Mouse (Mus musculus) CH12F3 (cell line): ENCODE data around the gene Fam163a.
"Not testable (repeated sequence)": the region's sequence is repeated elsewhere in the genome, so short reads cannot be mapped to it uniquely, and the experiment has no call there.

Source experiments
- in situ Hi-C: fragments of 300-500 bp; cut with MboI; formaldehyde crosslinking; loops from 2 replicates; pipeline ENCODE4 v1.14.3; 2020; ENCODE audit warnings: low sequenced_read_pairs

Gene Fam163a

DNA sequence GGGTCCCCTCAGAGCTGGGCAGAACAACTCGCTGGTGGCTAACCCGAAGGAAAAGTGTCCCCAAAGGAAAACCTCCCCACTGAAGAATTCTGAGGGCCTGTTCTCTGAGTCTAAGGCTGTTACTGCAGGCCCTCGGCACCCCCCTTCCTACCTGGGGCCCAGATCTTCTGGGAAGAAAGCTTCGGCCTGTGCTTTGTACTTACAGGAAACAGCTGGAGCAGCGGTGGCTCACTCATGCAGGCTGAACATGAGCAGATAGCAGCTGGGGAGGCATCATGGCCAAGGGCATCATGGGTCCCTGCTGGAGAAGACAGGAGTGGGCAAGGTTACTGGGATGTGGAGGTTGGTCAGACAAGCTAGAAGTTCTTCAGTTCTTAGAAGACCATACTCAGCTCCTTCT, 117.2 kb downstream of the Fam163a start:
- in situ Hi-C loops: no loop called here

DNA sequence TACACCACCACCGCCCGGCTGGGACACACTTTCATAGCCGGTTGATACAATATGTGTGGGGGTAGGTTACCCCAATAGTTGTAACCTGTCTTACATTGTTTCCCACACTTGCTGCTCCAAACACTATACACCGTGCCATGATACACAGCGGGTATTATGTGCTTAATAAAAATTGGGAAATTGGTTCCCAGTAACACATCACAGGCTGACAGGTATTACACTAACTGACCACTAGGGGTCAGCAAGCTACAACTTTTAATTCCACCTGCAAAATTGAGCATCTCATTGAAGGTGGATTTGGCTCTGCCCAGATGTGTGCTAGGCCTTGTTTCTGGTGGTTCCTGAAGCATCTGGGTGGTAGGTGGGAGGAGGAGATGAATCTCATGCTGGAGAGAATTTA, 119.1 kb downstream of the Fam163a start:
- in situ Hi-C loops: no loop called here

DNA sequence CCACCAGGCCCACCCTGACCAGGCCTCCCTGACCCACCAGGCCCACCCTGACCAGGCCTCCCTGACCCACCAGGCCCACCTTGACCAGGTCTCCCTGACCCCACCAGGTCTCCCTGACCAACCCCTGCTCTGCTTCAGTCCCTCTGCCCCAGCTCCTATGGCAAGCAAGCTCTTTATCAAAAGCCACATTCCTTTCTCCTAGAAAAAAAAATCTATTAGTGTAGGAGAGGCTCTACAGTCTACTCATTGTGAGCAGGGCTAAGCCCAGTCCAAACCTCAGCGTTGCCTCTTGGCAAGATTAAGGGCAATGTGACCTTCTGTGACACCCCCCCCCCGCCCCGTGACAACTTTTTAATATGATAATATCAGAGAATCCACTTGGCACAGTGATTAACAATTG, 120.2 kb downstream of the Fam163a start:
- in situ Hi-C loops: no loop called here

DNA sequence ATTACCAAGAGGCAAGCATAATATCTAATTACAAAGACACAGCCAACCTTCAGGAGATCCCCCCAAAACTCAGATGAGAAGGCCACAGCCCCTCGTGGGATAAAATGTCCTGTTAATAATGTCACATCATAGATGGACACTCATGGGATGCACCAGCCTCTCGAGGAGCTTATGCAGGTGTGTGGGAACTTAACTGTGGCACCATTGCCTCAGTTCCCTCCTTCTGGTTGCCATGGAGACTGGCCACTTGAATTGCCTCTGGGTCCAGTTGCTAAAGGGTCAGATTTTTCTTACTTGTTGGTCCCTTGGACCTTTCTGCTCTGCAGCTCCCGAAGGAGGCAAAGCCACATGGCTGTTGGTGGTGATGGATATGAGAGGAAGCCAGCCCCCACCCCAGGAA, 127.2 kb downstream of the Fam163a start:
- in situ Hi-C loops: no loop called here

DNA sequence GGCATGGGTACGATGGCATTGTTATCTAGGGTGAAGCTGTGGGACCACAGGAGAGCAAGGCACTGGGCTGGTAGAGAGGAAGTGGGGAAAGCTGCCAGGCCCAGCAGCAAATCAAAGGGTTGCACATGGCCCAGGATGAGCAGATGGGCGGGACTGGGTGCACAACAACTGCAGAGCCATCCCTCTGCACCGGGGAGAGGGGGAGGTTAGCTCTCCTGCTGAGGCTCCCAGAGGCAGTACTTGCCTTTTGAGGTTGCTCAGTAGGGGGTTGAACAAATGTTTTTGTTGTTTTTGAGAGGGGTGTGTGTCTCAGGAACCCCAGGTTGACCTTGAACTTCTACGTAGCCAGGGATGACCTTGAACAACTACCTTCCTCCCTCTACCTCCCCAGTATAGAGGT, 128.4 kb downstream of the Fam163a start:
- in situ Hi-C loops: no loop called here

DNA sequence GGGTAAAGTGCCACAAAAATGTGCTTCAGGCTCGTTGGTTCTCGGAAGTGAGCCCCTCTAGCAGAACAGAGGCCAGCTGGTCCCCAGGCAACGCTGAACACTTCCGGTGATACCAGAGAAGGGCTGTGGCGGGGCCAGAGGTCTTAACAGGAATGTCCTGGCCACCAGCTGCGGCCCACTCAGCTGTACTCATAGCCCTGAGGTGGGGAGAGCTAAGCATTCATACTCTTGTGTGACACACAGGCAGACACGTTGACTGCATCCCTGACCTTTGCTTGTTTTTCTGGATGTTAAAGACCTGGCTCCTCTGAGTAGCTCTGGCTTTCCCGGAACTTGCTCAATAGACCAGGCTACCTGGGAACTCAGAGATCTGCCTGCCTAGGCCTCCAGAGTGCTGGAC, 130.3 kb downstream of the Fam163a start:
- in situ Hi-C loops: no loop called here

DNA sequence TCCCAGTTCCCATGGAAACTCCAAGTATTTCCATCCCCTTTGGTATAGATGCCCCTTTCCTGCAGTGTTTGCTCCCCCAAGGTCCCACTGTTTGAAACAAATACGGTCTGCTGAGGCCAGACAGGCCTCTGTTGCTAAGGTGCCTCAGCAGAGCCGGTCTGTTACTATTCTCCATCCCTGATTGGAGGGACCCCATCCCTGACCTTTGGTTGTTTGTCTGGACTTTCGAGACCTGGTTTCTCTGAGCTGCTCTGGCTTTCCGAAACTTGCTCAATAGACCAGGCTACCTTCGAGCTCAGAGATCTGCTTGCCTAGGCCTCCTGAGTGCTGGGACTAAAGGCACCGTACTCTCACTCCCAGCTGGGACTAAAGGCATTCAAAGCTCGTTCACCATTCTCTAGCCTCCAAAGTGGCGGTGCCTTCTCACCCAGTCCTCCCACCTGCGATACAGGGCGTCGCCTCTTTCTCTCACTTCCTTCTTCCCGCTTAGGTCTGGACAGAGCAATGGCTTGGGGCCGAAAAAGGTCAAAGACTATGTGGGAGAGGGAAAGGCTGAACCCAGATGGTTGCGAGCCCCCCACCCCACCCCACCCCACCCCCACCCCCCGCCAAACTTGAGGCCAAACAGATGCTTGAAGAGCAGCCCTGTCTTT, 131.5 kb downstream of the Fam163a start:
- in situ Hi-C loops: no loop called here

DNA sequence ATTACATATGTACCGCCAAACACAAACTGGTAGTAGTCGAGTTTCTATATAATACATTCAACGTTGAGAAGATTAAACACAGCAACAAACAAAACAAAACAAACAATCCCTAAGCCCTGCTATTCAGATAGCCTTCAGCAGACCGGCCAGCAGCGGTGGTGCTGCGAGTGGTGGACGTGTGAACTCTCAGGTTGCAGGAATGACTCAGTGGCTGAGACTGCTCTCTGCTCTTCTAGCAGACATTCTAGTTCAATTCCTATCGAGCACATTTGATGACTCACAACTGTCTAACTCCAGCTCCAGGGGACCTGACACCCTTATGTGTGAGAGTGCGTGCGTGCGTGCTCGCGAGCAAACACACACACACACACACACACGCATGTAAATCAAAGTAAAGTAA, 134.7 kb downstream of the Fam163a start:
- in situ Hi-C loops: no loop called here

DNA sequence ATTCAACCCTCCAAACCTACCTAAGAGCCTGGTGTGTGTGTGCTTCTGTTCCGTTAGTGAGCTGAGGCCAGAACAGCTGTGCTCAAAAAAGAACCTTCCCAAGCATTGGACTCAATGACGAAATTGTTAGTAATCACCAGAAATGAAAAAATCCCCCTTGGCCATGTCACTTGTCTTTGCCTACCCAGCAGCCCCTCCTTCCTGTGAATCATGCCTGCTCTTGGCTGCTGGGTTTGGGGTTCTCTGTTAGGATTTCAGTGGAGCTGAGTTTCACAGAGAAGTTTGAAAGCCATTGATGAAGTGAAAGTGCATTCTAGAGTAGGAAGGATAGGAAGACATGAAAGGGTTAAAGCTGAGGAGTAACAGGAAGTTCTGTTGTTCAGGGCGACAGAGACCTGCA, 138.7 kb downstream of the Fam163a start:
- in situ Hi-C loops: no loop called here

DNA sequence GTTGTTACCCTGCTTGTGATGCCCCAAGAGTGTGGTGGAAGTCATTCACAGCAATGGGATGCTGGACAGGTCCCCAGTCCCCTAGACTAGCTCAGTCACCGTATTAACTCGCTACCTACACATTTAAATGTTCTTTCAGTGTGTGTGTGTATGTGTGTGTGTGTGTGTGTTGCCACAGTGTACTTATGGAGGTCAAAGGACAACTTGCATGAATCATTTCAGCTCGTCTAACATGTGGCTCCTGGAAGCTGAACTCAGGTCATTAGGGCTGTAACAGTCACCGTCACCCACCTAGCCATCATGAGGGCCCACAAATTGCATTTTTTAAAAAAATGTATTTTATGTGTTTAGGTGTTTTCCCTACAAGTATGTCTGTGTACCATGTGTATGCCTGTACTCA, 142.6 kb downstream of the Fam163a start:
- in situ Hi-C loops: no loop called here

DNA sequence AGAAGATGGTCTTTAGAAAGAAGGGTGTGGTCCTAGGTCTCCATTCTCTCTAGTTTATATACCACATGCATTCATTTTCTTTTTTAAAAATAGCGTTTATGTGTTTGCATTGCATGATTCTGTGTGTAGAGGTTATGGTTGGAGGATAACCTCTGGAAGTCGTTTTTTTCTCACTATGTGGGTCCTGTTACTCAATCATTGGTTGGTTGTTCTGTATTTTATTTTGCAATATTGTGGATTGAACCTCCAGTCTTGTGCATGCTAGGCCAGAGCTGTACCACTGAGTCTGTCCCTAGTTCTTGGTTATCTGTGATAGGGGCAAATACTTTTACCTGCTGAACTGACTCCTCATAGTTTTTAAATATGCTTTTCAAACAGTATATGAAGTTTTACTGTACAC, 146.6 kb downstream of the Fam163a start:
- in situ Hi-C loops: no loop called here

DNA sequence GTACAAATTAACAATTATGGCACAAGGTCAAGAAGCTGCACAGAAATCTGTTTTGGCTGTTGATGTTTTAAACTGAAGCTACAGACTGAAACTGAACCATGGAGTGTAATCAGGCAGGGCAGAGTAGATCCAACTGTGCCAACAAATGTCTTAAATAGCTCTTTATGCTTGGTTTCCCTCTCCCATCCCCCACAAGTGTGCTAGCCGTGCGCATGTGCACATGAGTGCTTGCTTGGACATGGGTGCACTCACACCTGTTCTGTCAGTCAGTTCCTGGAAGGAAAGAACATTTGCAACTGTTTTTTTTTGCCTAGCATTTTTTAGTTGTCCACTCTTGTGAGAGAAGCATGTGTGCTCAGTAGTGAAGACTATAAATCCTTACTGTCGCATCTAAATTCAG, 158.1 kb downstream of the Fam163a start:
- in situ Hi-C loops: no loop called here

DNA sequence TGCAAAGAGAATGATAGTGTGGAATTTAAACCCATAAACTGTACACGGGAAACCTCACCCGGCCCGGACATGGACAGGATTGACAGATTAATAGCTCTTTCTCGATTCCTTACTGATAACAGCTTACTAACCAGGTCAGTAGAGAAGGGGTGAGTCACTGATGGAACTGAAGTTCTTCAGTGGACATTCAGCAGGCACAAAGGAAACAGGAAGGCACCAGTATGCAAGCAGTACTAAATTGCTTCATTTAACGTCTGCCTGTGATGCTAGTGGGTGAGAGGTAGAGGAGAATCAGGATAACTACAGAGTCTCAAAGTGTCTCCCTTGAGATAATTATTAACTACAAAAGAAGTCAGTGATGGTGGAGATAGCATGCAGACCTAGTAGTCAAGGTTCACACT, 160.6 kb downstream of the Fam163a start:
- in situ Hi-C loops: no loop called here

DNA sequence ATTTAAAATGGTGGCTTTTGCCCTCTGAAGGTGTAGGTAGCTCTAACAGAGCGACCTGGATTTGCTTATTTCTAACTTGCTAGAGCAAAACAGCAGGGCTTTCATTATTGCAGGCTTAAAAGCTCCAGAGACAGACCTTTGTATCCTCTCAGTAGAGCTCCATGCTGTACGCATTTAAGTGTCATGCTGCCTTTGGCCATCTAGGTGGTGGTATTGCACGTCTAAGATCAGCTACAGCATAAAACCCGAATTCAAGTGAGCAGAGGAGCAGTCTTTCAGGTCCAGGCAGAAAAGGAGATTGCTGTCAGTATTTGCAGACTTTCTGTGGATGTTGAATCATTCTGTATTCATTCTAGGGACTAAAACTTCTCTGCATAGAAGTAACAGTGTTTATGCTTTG, 161.8 kb downstream of the Fam163a start:
- in situ Hi-C loops: no loop called here

DNA sequence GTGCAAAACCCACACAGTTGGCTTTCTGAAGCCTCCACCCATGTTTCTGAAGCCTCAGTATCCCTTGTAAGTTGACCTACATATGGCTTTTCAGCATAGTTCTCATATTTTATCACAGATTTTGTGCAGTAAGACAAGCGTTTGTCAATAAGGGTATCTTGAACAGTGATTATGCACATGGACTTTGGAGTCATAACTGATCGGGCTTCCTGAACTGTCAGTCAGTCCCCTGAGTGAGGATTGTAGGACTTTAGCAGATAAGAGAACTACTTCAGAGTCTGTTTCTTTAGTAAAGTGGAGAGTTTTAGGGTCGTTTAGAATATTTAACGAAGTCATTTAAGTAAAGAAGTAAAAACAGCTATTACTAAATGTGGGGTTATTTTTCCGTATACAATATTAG, 162.3 kb downstream of the Fam163a start:
- in situ Hi-C loops: no loop called here

DNA sequence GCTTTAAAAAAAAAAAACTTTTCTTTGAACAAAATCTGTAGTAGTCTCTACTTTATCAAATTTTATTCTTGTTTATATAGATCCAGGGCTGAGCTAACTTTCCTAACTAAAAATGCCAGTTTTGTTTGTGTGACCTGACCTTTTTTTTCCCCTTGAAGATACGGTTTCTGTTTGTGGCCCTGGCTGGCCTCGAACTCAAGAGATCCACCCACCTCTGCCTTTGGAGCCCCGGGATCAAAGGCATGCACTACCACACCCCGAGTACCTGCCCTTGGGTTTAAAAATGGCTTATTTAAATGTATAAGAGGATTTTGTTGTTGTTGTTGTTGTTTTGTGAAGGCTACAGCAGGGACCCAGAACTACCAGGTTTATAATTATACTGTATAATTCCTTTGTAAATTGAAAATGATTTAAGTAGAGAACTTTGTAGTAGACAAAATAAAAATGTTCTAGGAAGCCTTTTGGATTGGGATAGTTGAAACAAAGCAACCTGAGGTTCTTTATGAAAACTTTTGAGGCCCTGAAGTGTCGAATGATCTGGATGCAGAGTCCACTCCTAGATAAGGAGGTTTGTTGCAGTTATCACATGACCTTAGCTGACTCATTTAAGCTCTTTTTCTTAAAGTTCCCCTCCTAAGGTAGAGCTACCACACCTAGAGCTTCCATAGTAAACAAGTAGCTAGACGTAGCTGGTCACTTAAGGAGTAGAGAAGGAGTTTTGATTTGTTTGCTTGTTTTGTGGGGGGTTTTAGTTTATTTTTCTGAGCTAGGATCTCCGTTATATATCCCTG, 163.2 kb downstream of the Fam163a start:
- in situ Hi-C loops: no loop called here

DNA sequence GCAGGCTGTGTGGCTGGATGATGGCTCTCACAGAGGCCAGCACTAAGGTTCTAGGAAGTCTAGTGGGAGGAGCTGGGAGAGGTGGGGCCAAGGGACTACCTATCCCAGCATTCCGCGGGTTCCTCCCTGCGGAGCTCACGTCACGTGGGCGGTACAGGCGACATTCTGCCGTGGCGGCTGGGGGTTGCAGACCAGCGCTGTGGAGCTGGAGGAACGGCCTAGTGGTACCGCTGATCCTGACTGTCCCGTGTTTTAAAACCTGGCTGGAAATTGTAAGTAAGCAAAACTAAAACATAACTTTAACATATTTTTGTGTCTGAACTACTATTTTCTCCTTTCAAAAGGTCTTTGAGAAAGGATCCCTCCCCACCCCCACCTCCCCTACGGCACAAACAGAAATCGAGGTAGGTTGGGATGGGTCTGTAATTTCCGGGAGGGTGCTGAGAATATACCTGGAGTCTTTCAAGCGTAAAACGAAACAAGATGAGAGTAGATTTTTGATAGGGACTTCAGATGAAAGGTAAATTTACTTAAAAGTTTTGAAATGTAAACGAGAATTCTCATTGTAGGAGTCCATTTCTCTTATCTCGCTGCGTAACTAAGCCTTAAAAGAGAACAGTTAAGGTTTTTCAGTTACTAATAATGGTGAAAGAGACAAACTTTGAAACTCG, 164.0 kb downstream of the Fam163a start:
- in situ Hi-C loops: no loop called here

DNA sequence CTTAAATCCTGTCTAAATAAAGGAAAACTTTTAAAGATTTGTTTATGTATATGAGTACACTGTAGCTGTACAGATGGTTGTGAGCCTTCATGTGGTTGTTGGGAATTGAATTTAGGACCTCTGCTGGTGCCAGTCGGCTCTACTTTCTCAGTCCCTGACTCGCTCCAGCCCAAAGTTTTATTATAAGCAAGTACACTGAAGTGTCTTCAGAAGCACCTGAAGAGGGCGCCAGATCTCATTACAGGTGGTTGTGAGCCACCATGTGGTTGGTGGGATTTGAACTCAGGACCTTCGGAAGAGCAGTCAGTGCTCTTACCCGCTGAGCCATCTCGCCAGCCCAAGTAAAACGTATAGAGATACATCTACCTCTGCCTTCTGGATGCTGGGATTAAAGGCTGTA, 164.8 kb downstream of the Fam163a start:
- in situ Hi-C loops: not testable (repeated sequence)

DNA sequence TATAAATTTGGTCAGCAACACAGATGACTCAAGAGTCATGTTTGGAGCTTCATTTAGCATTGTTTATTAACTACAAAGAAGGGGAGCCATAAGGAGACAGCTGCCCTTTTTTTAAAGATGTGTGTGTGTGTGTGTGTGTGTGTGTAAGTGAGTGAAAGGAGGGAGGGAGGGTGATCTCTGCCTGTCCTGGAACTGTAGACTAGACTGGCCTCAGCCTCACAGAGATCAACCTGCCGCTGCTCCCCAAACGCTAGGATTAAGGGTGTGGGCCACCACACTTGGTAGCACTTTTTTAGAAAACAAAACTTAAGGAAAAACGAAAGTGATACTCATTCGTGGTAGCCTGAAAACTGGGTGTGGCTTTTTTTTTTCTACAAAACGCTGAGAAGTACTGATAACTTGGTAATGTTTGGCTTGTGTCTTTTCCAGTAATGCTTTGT, 167.7 kb downstream of the Fam163a start:
- in situ Hi-C loops: no loop called here

DNA sequence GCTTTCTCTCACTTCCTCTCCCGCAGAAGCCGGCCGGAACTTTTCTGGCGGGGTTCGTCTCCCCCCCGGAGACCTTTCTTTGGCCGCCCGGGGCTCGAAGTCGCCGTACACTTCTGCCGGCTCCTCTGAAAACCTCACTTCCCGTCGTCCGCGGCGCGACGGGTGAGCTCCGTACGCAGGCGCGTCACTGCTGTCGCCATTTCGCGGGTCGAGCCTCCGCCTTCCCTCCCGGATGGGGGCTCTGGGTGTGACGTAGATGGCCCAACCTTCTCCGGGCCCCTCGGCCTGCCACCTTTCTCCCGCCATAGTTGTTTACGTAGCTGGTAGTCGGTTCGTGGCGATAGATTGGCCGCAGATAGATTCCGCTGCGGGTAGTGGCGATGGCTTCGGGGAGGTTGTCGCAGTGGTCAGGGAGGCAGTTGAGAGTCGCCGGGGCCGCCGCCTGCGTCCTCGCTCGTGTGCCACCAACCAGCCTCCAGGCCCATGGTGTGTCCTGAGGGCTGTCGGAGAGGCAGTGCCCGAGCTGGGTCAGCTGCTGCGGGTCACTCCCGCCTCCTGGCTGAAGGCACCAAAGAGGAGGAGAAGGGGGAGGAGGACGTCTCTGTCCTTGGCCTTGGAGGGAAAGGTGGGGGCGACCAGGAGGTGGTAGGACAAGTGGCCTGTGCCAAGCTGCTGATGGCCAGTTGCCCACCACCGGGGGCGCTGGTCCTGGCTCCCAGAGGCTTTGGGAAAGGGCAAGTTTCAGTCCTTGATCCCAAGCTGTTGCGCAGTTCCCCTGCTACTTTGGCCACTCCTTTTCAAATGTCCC, 168.7 kb downstream of the Fam163a start, which contains the start of gene Tor1aip1:
Tor1aip1 (minus strand) TSS at position 551 of the 808 bp plus-strand sequence.
- in situ Hi-C loops: no loop called here

DNA sequence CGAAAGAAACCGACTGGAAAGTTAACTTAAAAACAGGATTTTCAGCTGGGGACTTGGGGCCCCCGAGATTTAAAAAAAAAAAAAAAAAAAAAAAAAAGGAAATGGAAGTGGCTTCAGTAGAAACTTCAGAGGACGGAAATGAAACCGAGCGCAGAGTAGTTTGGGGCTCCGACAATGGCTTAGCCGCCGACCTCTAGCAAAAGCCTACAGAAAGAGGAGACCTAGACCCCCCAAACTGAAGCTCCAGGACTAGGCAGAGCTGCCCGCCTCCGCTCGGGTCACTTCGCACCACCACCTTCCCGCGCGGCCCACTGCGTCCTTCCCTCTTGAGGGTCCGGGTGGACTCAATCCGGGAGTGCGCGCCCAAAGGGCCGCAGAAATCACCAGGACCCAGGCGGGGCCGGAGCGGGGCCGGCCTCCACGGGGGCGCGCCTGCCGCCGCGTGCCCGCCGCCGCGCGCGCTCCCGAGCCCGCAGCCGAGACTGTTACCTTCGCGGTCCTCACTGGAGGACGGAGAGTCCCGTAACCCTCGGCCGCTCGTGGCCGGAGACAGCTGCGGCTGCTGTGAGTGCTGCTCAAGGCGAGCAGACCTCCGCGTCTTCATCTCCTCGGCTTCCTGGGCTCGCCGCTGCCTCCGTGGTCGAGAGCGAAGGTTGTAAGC, 169.4 kb downstream of the Fam163a start, which contains the start of gene Tor1aip2:
Tor1aip2 (plus strand) TSS at position 135 of the 661 bp plus-strand sequence.
- in situ Hi-C loops: no loop called here
